Mouse (Mus musculus) testis, adult 2 months (tissue): ENCODE data around the gene B4galt1. TPM values are rescaled to one million over a fixed set of nuclear protein-coding genes. Genes with fewer than 3 reads are reported as not detected.

Experiments used
- H3K27ac ChIP-seq: fragments of 200-500 bp; 2 replicates; pipeline ENCODE4 v1.5.1; 2012; ENCODE audit warnings: low read depth, low read length; ENCODE audit not compliant: control insufficient read depth, insufficient read depth
- H3K27me3 ChIP-seq: fragments of 200-500 bp; 2 replicates; pipeline ENCODE4 v1.6.1; 2012; ENCODE audit warnings: mild to moderate bottlenecking, low read length, moderate library complexity; ENCODE audit not compliant: control insufficient read depth, insufficient read depth
- H3K36me3 ChIP-seq: fragments of 200-500 bp; 2 replicates; pipeline ENCODE4 v1.6.1; 2012; ENCODE audit warnings: mild to moderate bottlenecking, low read length; ENCODE audit not compliant: control insufficient read depth, insufficient read depth
- H3K4me1 ChIP-seq: fragments of 200-500 bp; 2 replicates; pipeline ENCODE4 v1.6.1; 2012; ENCODE audit warnings: low read length; ENCODE audit not compliant: control insufficient read depth, insufficient read depth
- H3K4me3 ChIP-seq: fragments of 200-500 bp; 2 replicates; pipeline ENCODE4 v1.5.1; 2012; ENCODE audit warnings: low read depth, mild to moderate bottlenecking, low read length, moderate library complexity, mixed read lengths; ENCODE audit not compliant: control insufficient read depth
- CTCF ChIP-seq: fragments of 200-500 bp; IDR thresholded peaks from 2 replicates; pipeline ENCODE4 v1.5.1; 2012; ENCODE audit warnings: low read depth, mild to moderate bottlenecking, inconsistent platforms, low read length, moderate library complexity; ENCODE audit not compliant: control insufficient read depth, insufficient read depth, insufficient replicate concordance
- POLR2A ChIP-seq: fragments of 200-500 bp; IDR thresholded peaks from 2 replicates; pipeline ENCODE4 v1.6.1; 2012; ENCODE audit warnings: low read depth, mild to moderate bottlenecking, inconsistent platforms, low read length, moderate library complexity; ENCODE audit not compliant: control insufficient read depth
- polyA plus RNA-seq: library from polyadenylated mRNA; depleted of rRNA; stranded (reverse); fragments of >200 nt; gene quantifications from 2 replicates; pipeline ENCODE4 v1.2.3, GENCODE M21; 2012

B4galt1 gene
- polyA plus RNA-seq, 1 experiment, result 10.3 TPM

- no peaks in the 10 kb centered on the region for H3K27me3 ChIP-seq
- peak overlapping the region; percentile 83 for H3K4me3 ChIP-seq
- H3K36me3 ChIP-seq, result no peaks in the 10 kb centered on the region
- TF ChIP-seq CTCF (no peak), POLR2A (no peak)
- H3K27ac ChIP-seq, result peak overlapping the region; percentile 16
- H3K4me1 ChIP-seq, result peaks cover 14% of the 10 kb centered on the region
Measured at GRCm38 (mm10) chr4:40852861-40853564, 792 bp downstream of the B4galt1 start.

DNA sequence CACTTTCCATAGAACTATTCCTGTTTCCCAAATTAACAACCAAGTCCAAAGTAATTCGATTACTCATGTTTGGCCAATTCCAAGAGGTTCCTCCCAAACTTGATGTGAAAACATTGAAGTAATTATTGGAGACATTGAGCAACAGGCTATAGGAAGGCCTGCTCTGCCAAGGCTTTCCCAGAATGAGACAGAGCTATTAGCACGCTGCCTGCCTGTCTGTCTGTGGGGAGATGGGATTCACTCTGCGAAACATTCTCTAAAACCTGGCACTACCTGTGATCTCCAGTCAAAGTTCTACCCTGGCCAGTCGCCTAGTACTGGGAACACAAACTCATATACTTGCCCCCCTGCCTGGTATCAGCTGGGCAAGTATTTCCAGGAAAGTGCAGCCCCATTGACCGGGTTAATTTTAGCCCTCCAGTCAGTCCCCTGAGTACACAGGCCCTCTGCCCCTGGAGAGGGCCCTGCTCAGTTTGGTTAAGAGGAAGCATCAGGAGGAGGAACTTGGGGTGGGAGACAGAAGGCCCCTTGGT, 1.5 kb downstream of the B4galt1 start:
- Histone ChIP-seq H3K27ac (peak overlapping the region; percentile 12), H3K4me3 (peak overlapping the region; percentile 83), H3K27me3 (no peaks in the 10 kb centered on the region), H3K4me1 (peaks cover 14% of the 10 kb centered on the region), H3K36me3 (no peaks in the 10 kb centered on the region)
- no peak for TF ChIP-seq POLR2A
- TF ChIP-seq CTCF, result no peak

DNA sequence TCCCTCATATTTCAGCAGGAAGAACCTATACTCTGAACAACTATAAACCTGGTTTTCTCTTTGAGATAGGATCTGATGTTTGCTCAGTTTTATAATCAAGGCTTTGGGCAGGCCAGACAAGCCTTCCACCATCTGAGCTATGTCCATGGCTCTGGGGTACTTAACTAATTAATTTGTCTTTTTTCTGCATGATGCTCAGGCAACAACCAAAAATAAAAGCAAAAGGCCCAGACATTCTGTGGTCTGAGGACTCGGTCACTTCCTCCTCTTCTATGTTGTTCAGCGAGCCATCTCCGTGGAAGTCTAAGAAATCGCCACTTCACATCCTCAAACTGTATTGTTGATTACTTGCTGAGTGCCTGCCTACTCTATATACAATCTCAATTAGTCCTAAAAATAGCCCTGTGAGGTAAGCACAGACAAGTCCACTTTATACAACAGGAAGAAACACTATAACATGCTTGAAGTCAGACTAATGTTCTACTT, 2.0 kb downstream of the B4galt1 start:
- H3K36me3 ChIP-seq, result no peaks in the 10 kb centered on the region
- H3K27ac ChIP-seq, result no peak overlapping the region
- no peaks in the 10 kb centered on the region for H3K27me3 ChIP-seq
- peaks cover 14% of the 10 kb centered on the region for H3K4me1 ChIP-seq
- TF ChIP-seq POLR2A (no peak), CTCF (no peak)
- H3K4me3 ChIP-seq, result peak overlapping the region; percentile 53

DNA sequence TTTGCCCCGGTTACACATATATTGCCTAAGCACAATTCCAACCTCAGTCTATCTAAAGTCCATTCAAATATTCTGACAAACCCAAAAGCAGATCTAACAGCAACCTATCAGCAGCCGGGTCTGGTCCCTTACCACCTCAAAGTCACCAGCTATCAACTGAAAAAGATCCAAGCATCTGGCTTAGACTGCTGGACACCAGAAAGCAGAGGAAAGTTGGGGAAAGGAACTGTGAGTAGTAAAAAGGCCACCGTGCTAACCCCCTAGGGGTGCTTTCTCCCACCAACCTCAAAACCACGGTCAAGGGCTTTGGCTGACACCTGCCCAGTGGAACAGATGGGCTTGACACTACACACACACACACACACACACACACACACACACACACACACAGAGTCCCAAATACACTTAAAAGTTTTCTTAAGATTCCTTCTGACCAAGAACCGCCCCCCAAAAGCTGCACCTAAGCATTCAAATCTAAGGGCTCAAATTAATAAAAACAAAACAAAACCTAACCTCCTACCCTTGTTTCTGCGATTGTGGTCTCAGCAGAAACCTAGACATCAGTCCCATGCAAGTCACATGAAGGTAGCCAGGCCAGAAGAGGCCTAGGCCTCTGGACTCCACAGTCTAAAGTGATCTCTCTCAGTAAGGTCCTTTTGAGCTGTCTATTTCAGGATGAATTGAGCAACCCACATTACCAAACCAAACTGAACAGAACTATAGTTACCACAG, 2.6 kb downstream of the B4galt1 start:
- TF ChIP-seq POLR2A (no peak), CTCF (no peak)
- H3K4me1 ChIP-seq, result peaks cover 16% of the 10 kb centered on the region
- peak overlapping the region; percentile 34 for H3K4me3 ChIP-seq
- H3K27ac ChIP-seq, result peak overlapping the region; percentile 26; the same call in 1 of the 2 replicates
- H3K36me3 ChIP-seq, result no peaks in the 10 kb centered on the region
- no peaks in the 10 kb centered on the region for H3K27me3 ChIP-seq

DNA sequence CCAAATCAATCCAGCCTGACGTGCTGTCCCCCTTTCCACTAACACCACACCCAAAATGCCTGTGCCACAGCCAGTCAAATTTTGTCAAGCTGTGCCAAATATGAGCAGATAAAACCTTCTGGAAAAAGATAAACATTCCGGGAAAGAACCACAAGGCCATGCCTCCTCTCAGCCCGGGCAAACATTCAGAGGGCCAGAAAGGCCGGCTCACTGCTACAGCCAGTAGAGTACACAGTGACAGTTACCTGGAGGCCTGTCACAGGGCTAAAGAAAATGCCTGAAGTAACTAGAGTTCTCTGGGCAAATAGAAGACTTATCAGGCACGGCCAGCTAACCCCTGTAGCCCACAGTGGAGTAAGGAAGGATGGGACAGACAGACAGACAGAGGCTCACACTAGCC, 3.2 kb downstream of the B4galt1 start:
- H3K27ac ChIP-seq, result no peak overlapping the region; the same call in 1 of the 2 replicates
- H3K4me1 ChIP-seq, result peaks cover 16% of the 10 kb centered on the region
- H3K27me3 ChIP-seq, result no peaks in the 10 kb centered on the region
- H3K36me3 ChIP-seq, result no peaks in the 10 kb centered on the region
- peak overlapping the region; percentile 34 for H3K4me3 ChIP-seq
- TF ChIP-seq CTCF (no peak), POLR2A (no peak)

GRCm38 (mm10) chr4:40849518-40849917, 4.3 kb downstream of the B4galt1 start:
- H3K4me3 ChIP-seq, result no peak overlapping the region
- H3K36me3 ChIP-seq, result no peaks in the 10 kb centered on the region
- no peak for TF ChIP-seq CTCF
- TF ChIP-seq POLR2A, result no peak
- H3K4me1 ChIP-seq, result peaks cover 15% of the 10 kb centered on the region
- H3K27me3 ChIP-seq, result no peaks in the 10 kb centered on the region
- H3K27ac ChIP-seq, result no peak overlapping the region

DNA sequence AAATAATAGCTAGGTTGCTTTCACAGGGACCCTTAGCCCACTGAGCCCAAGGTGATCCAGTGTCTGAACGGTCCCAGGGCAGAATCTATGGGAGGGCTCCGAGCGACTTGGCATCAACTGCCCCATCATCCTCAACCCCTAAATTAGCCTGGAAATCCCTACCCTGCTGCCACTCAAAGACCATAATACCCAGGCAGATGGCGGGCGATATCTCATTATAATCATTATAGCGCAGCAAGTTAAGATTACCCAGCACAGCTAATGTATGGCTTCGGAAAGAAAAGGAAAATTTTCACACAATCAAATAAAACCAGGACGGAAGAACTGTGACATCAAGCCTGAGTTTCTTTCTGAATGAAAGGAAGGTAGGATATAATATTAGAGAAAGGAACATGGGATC, 5.6 kb downstream of the B4galt1 start:
- H3K4me1 ChIP-seq, result peaks cover 20% of the 10 kb centered on the region
- TF ChIP-seq CTCF (no peak), POLR2A (no peak)
- H3K4me3 ChIP-seq, result no peak overlapping the region
- no peaks in the 10 kb centered on the region for H3K27me3 ChIP-seq
- no peaks in the 10 kb centered on the region for H3K36me3 ChIP-seq
- H3K27ac ChIP-seq, result no peak overlapping the region
